Mouse (Mus musculus) kidney, adult 11 months (tissue): Measurements from ENCODE around the gene Aldh3a2.
"Not testable (repeated sequence)": the region's sequence is repeated elsewhere in the genome, so short reads cannot be mapped to it uniquely, and the experiment has no call there.

Source experiments
- DNase-seq: peaks from one replicate; pipeline ENCODE4 v3.0.0; 2022

The Aldh3a2 gene

DNA sequence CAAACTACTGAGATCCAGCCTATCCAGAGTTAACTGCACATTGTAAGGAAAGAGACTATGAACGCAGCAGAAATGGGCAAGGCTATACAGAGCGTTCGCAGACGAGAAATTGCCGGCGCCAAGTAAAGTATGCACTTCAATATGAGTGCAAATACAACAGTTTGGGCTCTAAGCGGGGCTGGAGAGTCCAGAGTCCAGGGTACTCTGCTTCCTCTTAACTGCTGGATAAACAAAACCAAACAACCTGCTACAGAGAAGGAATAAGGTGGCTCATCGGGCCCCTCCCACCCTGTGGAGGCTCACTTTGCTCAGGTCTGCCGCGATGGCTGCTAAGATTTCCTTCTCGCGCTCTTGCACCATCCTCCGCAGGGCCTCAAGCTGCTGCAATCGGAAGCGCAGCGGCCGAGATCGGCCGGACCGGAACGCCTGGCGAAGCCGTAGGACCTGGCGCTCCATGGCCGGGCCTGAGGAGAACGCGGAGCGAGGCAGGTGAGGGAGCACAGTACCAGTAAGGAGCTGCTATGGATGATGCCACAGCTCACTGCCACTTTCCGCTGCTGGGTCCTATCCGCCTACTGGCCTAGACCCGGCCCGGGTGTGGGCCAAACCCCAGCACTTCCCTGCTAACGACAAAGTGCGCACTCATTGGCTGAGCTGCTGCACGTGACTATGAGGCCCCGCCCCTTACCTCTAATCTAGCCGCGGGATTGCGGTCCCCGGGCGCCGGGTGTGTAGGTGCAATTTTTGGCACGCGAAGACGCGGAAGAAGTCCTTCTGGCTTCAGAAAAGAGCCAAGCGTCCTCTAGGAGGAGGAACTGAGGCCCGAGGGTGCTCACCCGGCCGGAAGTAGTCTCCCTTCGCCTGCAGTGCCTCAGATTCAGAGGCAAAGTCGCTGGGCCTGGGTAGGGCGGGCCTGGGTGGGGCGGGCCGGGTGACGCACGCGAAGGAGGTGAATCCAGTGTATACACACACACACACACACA, at the start of gene Aldh3a2:
Aldh3a2 (minus strand) TSS at position 914 of the 983 bp plus-strand sequence.
- peak; percentile 95 for DNase-seq

DNA sequence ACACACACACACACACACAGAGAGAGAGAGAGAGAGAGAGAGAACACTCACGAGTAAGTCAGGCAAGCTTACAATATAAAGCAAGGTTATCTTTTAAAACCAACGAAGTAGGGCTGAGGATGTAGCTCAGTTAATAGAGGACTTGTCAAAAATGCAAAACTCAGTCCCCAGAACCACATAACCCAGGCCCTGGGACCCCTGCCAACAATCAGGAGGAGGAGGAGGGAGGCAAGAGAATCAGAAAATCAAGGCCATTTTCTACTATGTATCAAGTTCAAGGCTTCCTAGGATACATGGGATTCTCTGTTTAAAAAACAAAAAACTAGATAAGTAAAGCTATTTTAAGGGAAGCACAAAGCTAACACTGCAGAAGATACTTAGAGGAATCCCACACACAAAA, 49.6 kb upstream of the Aldh3a2 start:
- no peak for DNase-seq

GRCm38 (mm10) chr11:61310321-61310720, 43.1 kb upstream of the Aldh3a2 start:
- DNase-seq: no peak

DNA sequence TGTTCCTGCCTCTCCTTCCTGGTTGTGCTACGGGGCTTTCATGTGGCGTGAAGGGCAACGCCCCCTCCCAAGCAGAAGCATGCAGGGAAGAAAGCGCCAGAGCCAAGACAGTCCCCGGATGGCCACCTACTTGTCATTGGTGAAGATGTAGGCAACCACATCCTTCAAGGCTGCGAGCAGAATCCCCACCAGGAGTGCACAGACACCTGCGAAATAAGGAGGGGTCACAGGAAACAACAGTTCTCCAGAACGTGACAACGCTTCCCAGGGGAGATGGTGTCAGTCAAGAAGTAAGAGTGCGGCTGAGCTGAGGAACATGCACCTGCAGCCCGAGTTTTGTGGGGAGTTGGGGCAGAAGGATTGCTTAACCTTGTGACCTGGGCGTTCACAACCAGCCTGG, 42.6 kb upstream of the Aldh3a2 start:
- DNase-seq: no peak

DNA sequence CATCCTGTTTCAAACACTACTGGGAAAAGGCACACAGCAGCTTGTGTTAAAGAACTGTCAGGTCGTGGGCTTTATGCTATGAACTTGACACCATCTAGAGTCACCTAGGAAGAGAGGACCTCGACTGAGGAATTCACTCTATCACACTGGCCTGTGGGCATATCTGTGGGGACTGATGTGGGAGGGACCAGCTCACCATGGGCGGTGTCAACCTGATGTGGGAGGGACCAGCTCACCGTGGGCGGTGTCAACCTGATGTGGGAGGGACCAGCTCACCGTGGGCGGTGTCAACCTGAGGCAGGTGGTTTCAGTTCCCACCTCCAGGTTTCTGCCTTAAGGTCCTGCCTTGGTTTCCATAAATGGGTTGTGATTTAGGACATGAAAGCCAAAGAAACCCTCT, 40.5 kb upstream of the Aldh3a2 start:
- no peak for DNase-seq

DNA sequence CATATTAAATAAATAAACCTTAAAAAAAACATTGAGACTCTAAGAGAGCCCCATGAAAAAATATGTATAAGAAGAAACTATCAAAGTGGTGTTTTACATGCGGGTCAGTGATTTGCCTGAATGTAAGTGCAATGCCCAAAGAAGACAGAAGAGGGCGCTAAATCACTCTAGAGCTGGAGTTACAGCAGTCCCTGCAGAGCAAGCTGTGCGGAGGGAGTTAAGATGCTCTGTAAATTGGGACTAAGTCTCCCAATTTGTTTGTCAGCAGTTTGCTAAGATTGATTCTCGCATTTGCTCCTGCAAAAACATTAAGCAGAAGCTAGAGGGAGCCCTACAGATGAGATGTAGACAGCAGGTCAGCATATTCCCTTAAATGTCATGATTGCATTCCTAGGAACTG, 38.1 kb upstream of the Aldh3a2 start:
- DNase-seq: peak; percentile 45

DNA sequence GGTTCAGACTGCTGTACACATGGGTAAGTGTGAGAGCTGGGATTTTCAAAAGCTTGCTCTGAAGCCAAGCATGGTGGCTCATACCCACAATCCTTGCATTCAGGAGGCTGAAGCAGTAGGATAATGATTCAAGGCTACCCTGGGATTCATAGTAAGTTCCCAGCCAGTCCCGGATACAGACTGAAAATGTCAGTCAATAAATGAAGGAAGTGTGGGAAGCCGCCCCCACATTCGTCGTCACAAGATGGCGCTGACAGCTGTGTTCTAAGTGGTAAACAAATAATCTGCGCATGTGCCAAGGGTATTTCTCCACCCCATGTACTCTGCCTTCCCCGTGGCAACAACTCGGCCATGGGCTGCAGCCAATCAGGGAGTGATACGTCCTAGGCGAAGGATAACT, 37.3 kb upstream of the Aldh3a2 start:
- DNase-seq: not testable (repeated sequence)

GRCm38 (mm10) chr11:61300716-61301392, 33.6 kb upstream of the Aldh3a2 start:
- no peak for DNase-seq

GRCm38 (mm10) chr11:61300205-61300604, 32.9 kb upstream of the Aldh3a2 start:
- no peak for DNase-seq

DNA sequence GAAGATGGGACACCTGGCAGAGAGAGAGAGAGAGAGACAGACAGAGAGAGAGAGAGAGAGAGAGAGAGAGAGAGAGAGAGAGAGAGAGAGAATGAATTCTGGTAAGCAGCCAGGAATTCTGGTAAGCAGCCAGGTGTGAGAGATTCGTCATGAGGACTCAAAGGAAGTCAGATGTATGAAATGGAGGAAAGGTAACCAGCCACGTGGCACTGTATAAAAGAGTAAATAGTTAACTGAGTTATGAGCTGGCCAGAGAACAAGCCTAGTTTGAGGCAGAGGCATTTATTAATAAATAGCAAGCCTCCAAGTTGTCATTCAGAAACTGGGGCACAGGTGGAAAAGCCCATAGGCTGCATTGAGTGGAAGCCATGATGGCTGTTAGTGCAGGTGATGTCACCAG, 30.6 kb upstream of the Aldh3a2 start:
- DNase-seq: peak; percentile 44

DNA sequence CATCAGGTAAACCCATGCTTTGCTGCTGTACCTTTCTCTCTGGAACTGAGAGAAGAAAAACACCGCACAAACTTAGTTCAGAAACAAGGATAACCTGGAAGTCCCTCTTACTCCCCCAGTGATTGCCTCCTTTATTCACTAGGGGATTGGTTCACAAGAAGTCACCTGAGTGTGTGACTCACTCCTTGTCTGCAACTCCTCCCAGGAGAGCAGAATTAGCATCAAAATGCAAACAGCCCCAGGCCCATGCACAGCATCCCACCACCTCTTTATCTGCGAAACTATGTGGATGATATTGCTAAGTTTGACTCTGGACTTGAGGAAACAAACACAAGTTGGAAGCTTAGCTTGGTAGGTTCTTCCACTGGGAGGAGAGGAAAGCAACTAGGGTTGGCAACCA, 30.1 kb upstream of the Aldh3a2 start:
- DNase-seq: no peak

DNA sequence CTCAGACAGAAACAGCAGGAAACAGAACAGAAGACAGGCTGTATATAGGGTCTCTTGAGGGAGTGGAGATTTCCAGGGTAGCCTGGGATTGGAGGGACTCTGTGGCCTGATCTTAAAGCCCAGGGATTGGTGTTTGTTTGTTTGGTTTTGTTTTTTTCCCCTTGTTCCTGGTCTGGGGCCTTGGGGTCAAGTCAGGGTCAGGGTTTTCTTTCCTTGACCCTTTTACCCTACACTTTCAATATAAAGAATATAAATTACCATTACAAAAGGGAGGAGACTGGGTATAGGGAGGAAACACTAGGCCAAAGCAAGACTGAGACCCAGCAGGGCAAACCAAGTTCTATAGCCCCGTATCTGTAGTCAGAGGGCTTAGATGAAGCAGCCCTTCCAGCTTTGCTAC, 29.3 kb upstream of the Aldh3a2 start:
- DNase-seq: no peak

DNA sequence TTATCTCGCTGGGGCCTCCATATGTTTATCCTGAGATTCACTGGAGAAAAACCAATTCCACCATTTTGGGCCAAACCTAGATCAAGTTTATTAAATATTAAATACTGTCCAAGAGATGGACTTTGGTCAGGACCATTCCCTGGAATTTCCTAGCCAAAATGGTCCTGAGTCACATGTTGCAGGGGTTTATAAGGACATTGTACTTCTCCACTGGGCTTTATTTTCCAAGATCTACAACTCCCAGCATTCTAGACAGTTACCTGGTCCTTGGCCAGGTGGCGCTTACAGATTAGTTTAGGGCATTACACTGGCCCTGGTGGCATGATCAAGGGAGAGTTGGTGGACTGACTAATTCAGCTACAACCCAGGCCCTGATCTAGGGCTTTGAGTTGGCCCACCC, 28.3 kb upstream of the Aldh3a2 start:
- DNase-seq: no peak

DNA sequence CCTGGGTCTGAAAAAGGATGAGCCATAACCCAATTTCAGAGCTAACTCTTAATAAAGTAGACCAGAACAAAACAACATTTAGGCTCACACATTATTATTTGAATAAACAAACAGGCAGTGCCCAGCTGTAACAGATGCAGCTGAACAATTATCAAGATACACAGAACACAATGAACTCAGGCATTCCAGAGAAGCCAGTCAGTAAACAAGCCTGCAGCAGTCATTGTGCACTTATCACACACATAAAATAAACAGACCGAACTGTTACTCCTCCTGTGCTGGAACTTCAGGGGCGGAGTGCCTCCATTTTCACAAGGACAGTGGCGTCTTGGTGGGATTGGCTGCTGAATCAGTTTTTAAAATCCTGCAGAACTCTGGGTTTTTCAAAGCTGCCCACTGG, 27.2 kb upstream of the Aldh3a2 start:
- no peak for DNase-seq

GRCm38 (mm10) chr11:61293251-61293650, 26.0 kb upstream of the Aldh3a2 start:
- no peak for DNase-seq

GRCm38 (mm10) chr11:61284323-61284722, 17.1 kb upstream of the Aldh3a2 start:
- DNase-seq: peak; percentile 44

- no peak for DNase-seq
These were observed 16.3 kb upstream of the Aldh3a2 start for GRCm38 (mm10) chr11:61283414-61284049.

DNA sequence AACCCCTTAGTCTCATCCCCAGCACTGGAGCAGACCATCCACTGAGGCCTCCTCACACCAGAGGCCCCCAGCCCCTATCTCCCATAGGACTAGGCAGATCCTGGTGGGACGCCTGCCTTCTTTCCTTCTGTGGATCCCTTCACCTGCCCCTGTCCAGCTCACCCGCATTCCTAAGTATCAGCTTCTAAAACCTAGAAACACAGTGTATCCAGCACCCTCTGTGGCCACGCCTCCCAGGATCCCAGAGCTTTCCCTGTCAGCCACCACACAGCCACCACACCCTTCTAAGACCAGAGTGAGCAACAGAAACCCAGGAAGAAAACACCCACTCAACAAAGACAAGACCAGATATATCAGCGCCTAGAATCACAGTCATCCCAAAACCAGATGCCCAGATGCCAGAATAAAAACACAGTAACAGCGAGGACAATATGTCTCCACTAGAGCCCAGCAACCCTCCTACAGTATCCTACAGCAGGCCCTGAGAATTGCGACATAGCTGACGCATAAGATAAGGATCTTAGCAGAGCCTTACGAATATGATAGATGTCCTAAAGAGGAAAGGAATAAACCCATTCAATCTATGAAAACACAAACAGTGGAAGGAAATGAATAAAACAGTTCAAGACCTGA, 11.3 kb upstream of the Aldh3a2 start:
- no peak for DNase-seq

DNA sequence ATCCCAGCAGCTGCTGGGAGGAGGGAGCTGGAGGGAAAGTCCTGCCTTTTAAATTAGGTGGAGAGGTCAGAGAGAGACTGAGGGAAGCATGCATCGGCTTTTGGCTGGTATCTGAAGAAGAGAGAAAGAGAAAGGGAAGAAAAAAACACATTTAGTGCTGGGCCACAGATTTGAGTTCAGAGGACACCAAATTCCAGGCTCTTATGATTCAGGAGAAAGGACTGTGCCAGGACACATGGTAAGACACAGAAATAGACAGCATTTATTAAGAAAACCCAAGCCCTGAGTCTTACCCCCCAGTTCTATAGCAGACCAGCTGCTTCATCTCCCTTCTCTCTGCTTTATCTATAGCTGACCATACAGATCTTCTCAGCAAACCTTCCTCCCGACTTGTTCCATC, 10.7 kb upstream of the Aldh3a2 start:
- no peak for DNase-seq

GRCm38 (mm10) chr11:61276482-61276881, 9.2 kb upstream of the Aldh3a2 start:
- DNase-seq: no peak

DNA sequence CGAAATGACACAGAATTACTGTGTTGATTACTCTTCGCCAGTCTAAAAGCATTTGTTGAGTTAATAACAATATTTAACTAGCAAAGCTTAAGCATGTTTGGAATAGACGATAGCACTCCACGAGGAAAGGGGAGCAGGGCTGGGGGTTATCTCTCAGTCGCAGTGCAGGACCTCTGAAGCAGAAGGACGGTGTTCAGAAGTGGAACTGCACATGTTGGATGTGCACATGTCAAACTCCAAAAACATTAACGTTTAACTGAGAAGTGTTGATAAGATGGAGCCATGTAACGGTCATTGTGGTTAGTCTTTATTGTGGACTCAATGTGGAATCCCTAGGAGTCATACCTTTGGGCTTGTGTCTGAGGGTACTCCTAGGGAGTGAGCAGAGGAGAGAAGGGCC, 7.8 kb upstream of the Aldh3a2 start:
- DNase-seq: no peak

GRCm38 (mm10) chr11:61274421-61274820, 7.2 kb upstream of the Aldh3a2 start:
- no peak for DNase-seq

- DNase-seq: no peak
These were observed 6.7 kb upstream of the Aldh3a2 start for GRCm38 (mm10) chr11:61273928-61274327.
